In the genomic region with DNA sequence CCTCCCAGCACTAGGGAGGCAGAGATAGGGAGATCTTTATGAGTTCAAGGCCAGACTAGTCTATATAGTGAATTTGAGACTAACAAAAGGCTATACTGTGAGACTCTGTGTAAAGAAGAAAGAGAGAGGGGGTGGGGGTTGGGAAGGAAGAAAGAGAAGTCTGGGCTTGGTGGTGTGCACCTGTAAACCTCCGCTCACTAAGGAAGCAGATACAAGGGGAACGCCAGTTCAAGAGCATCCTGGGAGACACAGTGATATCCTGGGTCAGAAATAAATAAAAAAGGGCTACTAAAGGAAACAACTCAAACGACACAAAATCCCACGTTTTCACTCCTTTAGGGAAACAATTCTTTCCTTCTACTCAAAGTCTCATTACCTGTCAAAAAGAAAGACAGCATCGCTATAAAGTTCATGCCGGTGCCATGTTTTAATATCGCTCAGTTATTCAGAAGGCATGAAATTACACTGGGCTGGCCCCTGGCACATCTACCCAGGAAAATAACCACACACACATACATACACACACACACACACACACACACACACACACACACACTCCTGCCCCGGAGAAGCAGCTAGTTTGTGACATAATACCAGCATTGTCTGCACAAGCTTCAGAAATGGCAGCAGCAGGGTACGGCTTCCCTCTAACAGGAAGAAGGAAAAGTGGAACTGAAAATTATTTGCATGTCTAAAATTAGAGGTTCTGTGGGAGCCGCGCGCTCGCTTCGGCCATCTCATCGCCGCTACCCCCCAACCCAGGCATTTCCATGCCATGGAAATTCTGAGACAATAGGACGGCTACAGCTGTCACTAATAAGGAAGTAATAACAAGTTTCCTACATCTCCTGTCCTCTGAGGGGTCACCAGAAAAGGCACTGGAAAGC, we compare ENCODE assay signal across 10 mouse cellular contexts. TPM values are rescaled to one million over a fixed set of nuclear protein-coding genes. Genes with fewer than 3 reads are reported as not detected.
DNase-seq lines count a peak whose midpoint lies in the region; ATAC-seq and TF ChIP-seq lines count a peak whose summit lies in the region.
"Had no signal": no experiment of that assay in that cellular context is flagged by ENCODE, and none has a peak within 500 bp of the region (broad histone marks: within the 10 kb centered on the region; RNA-seq: fewer than 3 reads in every experiment).

No protein-coding gene starts in this region.

- 53% methylated on average over 17 of the region's 17 CpGs for WGBS in heart, embryonic 13.5 days
- WGBS in liver, postnatal 0 days (ENCODE audit: insufficient replicate concordance), result 36% methylated on average over 17 of the region's 17 CpGs

- no peak for TF ChIP-seq EP300 in liver, postnatal 0 days (IDR thresholded peaks at IDR 0.05; ENCODE audit: low read depth)

- H3K4me2 ChIP-seq in heart, embryonic 13.5 days, result peak overlapping the region; percentile 59
- peak overlapping the region; percentile 70 for H3K4me2 ChIP-seq in liver, postnatal 0 days (ENCODE audit: low read depth, low read length)

- DNase-seq in kidney, adult 9 months, result peak; percentile 17
- no peak for DNase-seq in kidney, postnatal 36 days
- DNase-seq in brain, adult 2 months (ENCODE audit: low read depth, low spot score), result peak; percentile 73
- peak; percentile 26 for DNase-seq in liver, postnatal 0 days
- DNase-seq in spleen, postnatal 36 days (ENCODE audit: low spot score in 2 of 2), result peak; percentile 51 to 61
- no peak for DNase-seq in thymus, postnatal 25 days

- H3K27ac ChIP-seq in heart, embryonic 13.5 days (replicated peaks), result 0 out of 2 replicates have a peak overlapping the region, but pooled peaks have one; percentile 0
- peak overlapping the region; percentile 62 for H3K27ac ChIP-seq in liver, postnatal 0 days (ENCODE audit: low read depth)
- H3K27ac ChIP-seq: kidney, postnatal 0 days had no signal

- peaks cover 12% of the 10 kb centered on the region; the same call in 1 of the 2 replicates for H3K27me3 ChIP-seq in heart, embryonic 13.5 days (replicated peaks)
- H3K27me3 ChIP-seq in liver, postnatal 0 days (ENCODE audit: insufficient read depth, low read length), result no peaks in the 10 kb centered on the region
- H3K27me3 ChIP-seq: Patski had no signal

- no peak for TF ChIP-seq CTCF in liver, postnatal 0 days (IDR thresholded peaks at IDR 0.05; ENCODE audit: low read depth)

- H3K36me3 ChIP-seq in heart, embryonic 13.5 days, result no peaks in the 10 kb centered on the region
- H3K36me3 ChIP-seq in liver, postnatal 0 days (replicated peaks; ENCODE audit: insufficient read depth, low read length), result no peaks in the 10 kb centered on the region

- peaks cover 28% of the 10 kb centered on the region for H3K4me1 ChIP-seq in heart, embryonic 13.5 days
- peaks cover 37% of the 10 kb centered on the region for H3K4me1 ChIP-seq in liver, postnatal 0 days (ENCODE audit: insufficient read depth)

- no peak for ATAC-seq in heart, embryonic 13.5 days (ENCODE audit: extremely low read depth, insufficient number of reproducible peaks, low FRiP score, low TSS enrichment)
- ATAC-seq in liver, postnatal 0 days, result peak; percentile 9; the same call in 1 of the 2 replicates
- no peak for ATAC-seq in activated CD4-positive, CD25-positive, alpha-beta regulatory T cell, adult 4 months
- ATAC-seq: Patski had no signal

- no peaks in the 10 kb centered on the region for H3K9me3 ChIP-seq in heart, embryonic 13.5 days
- H3K9me3 ChIP-seq in liver, postnatal 0 days (ENCODE audit: low read length), result no peaks in the 10 kb centered on the region

- H3K9ac ChIP-seq in heart, embryonic 13.5 days, result peak overlapping the region; percentile 38; the same call in 1 of the 2 replicates
- peak overlapping the region; percentile 48; the same call in 1 of the 2 replicates for H3K9ac ChIP-seq in liver, postnatal 0 days (replicated peaks)

- peak overlapping the region; percentile 25 for H3K4me3 ChIP-seq in heart, embryonic 13.5 days
- H3K4me3 ChIP-seq in liver, postnatal 0 days (ENCODE audit: low read depth, low read length), result peak overlapping the region; percentile 30

RNA-seq across cellular contexts. Expression of gene Ptprj, which starts 6.6 kb away (rescaled TPM):
- 0.84 and 1.3 TPM in 2 replicates for polyA plus RNA-seq in heart, embryonic 13.5 days (2015; fragmentation: Nextera tagmentation; extraction: Ambion mirVana)
- 2.7 and 2.8 TPM in 2 replicates for polyA plus RNA-seq in liver, postnatal 0 days (2015; fragmentation: Nextera tagmentation; extraction: Ambion mirVana)
- polyA plus RNA-seq in activated CD4-positive, CD25-positive, alpha-beta regulatory T cell, adult 4 months (2017; shearing (Covaris generic)), result 1 to 10 TPM; 4.4 to 5.1 TPM

Comparison
In these comparisons a context has a peak if more than half of its experiments do, and no peak if none do; other contexts are left out.
1. DNase-seq: peak in kidney, adult 9 months (single experiment), brain, adult 2 months (single experiment), liver, postnatal 0 days (single experiment) and spleen, postnatal 36 days (2 of 2); none in kidney, postnatal 36 days (0 of 2) and thymus, postnatal 25 days (single experiment).